ENCODE assay signal across 8 mouse cellular contexts in genomic region chr4:119320131-119320830, GRCm38 (mm10). TPM values are rescaled to one million over a fixed set of nuclear protein-coding genes. Genes with fewer than 3 reads are reported as not detected.
A peak's percentile ranks its signal among the peaks of the same experiment; 100 is the strongest.
DNase-seq lines count a peak whose midpoint lies in the region; ATAC-seq lines count a peak whose summit lies in the region.

Gene Ppih, minus strand, starts transcription at chr4:119320546.

- peaks cover 10% of the 10 kb centered on the region for H3K4me1 ChIP-seq in intestine, embryonic 14.5 days (replicated peaks; ENCODE audit: control insufficient read depth, insufficient read depth, low read length)

- peaks cover 41% of the 10 kb centered on the region for H3K36me3 ChIP-seq in intestine, embryonic 14.5 days (ENCODE audit: control insufficient read depth, insufficient read depth, low read length)

- under 1% methylated on average over 44 of the region's 44 CpGs for WGBS in intestine, embryonic 14.5 days

- intact Hi-C loops in left cerebral cortex, postnatal 14 days (cut with DNase I) = loop anchor here (2.0 kb wide), 1 partner anchor 25 kb away; the partner anchor contains the start of gene Ybx1

- peak within 1 kb of the TSS; percentile 98 for H3K4me2 ChIP-seq in intestine, embryonic 14.5 days (ENCODE audit: low read length)

- H3K9me3 ChIP-seq in intestine, embryonic 14.5 days (ENCODE audit: control insufficient read depth, low read length) = no peaks in the 10 kb centered on the region

- DNase-seq in adrenal gland, adult 18-20 months (ENCODE audit: low spot score in 2 of 2) = peak; percentile 95 to 96
- peak; percentile 96 for DNase-seq in embryo, embryonic 11 days
- DNase-seq in gastrocnemius, postnatal 25 days = peak; percentile 94
- peak; percentile 97 for DNase-seq in intestine, embryonic 14.5 days (ENCODE audit: low spot score)
- DNase-seq in left cerebral cortex, postnatal 14 days (ENCODE audit: low spot score in 2 of 2) = peak; percentile 96 to 97
- DNase-seq in mesoderm, embryonic 11.5 days (ENCODE audit: low read depth, low spot score) = peak; percentile 94
- DNase-seq in right cerebral cortex, postnatal 36 days (ENCODE audit: low spot score in 2 of 2) = peak; percentile 91 to 92
- DNase-seq in yolk sac, embryonic 10.5 days (ENCODE audit: low spot score) = peak; percentile 94

- no peaks in the 10 kb centered on the region for H3K27me3 ChIP-seq in intestine, embryonic 14.5 days (replicated peaks; ENCODE audit: control insufficient read depth, insufficient read depth, low read length)

- peak within 1 kb of the TSS; percentile 51 for H3K27ac ChIP-seq in intestine, embryonic 14.5 days (ENCODE audit: low read depth)

- H3K4me3 ChIP-seq in intestine, embryonic 14.5 days (ENCODE audit: low read depth, low read length) = peak within 1 kb of the TSS; percentile 79

- ATAC-seq in intestine, embryonic 14.5 days (replicated peaks; ENCODE audit: low FRiP score, low TSS enrichment, low read depth) = peak; percentile 96

- H3K9ac ChIP-seq in intestine, embryonic 14.5 days (ENCODE audit: low read length) = peak within 1 kb of the TSS; percentile 52

RNA-seq across cellular contexts. Expression of gene Ppih, which starts in this region (rescaled TPM):
- 10 to 100 TPM; 16.7 to 17.6 TPM for total RNA-seq in adrenal gland, adult 18-20 months (2021)
- 1 to 10 TPM; 7.0 to 7.8 TPM for total RNA-seq in gastrocnemius, postnatal 25 days (2021)
- 106 and 110 TPM in 2 replicates for polyA plus RNA-seq in intestine, embryonic 14.5 days (2014; fragmentation: Nextera tagmentation; extraction: Ambion mirVana)
- 10 to 100 TPM; 18.0 to 19.1 TPM for total RNA-seq in left cerebral cortex, postnatal 14 days (2021)

Comparison
In these comparisons a context has a peak if more than half of its experiments do, and no peak if none do; other contexts are left out.
1. Peak in every context shown above with its lines: DNase-seq, ATAC-seq, H3K4me3 ChIP-seq and H3K27ac ChIP-seq.